Mouse (Mus musculus) lung, postnatal 0 days (tissue): ENCODE measurements around the gene Dync2h1.

Experiments
- CTCF ChIP-seq: IDR thresholded peaks from 2 replicates; pipeline ENCODE4 v1.5.1; 2016; ENCODE audit warnings: antibody characterized with exemption, mild to moderate bottlenecking
- EP300 ChIP-seq: IDR thresholded peaks from 2 replicates; pipeline ENCODE4 v1.6.1; 2016; ENCODE audit warnings: antibody characterized with exemption, mild to moderate bottlenecking, control low read depth

DNA sequence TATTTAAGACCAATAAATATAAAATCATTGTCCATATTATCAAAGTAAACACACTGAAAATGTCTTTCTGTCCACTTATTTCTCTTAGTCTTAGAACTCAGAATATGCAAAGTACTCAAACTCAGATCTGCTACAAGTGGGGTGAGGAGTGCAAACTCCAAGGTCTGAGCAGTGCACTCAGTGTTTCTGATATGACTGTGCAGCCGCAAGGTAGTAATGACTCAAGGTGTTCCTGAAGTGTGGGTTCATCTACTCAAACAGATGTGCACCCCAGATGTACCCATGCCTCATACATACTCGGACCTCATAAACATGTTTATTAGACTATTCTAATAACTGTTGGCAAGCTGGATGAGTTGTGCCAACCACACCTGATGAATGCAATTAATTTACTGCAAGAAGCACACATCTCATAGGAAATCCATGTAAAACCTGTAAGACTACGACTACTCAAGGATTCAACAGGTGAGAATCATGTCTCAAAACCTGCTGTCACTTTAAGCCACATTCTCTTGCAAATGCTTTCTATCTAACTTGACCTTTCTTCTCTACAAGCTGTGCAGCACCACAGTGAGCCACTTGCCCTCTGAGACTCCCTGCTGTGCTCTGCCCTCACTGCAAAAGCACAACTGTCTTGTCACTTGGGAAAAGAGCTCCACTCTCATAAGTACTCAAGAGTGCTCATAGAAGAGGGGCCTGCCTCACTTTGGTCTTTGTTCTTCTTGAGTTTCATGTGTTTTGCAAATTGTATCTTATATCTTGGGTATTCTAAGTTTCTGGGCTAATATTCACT is 195.2 kb downstream of the Dync2h1 start:
- no peak for TF ChIP-seq CTCF
- no peak for TF ChIP-seq EP300
